Mouse (Mus musculus): ENCODE measurements at regions not wholly inside any gene's neighbourhood (a gene's known extent, or its start where the extent isn't known, plus 50 kb on each side); places are given as distances from the start of the nearest gene placed in this dataset.

DNA sequence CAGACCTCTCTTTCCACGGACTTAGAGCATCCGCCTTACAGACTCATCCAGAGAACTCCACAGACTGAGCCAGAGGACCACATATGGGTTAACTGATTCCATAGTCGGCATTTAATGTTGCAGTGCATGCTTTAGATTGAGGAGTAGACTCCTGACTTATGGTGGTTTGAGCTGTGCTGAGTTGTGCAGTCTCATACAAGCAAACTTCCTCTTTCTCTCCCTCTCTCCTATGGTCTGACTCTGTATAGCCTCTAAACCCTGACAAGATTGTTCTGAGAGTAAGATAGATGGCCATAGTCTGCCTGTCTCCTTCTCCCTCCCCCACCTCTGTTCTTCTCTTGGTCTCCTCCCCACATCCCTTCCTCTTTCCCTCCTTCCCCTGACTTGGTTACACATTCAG, 616.0 kb downstream of the Ryr2 start:
- DNase-seq, result no peak

DNA sequence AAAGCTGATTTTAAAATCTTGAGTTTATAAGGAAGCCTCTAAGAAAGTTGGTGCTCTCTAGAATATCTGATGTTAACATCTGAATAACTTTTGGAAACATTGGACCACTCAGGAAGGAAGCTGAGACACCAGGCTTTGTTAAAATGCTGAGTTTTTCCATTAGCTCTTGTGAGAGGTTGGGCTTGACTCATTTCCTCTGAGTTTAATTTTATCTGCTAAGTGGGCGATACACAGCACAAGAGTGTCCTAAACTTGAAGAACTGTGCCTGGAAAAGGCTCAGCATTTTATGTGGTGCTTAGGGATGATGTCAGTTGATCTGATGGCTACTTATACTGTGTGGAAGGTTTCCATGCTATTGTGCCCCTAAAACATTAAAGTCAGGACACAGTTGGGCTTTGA, 623.6 kb downstream of the Ryr2 start:
- no peak for DNase-seq

DNA sequence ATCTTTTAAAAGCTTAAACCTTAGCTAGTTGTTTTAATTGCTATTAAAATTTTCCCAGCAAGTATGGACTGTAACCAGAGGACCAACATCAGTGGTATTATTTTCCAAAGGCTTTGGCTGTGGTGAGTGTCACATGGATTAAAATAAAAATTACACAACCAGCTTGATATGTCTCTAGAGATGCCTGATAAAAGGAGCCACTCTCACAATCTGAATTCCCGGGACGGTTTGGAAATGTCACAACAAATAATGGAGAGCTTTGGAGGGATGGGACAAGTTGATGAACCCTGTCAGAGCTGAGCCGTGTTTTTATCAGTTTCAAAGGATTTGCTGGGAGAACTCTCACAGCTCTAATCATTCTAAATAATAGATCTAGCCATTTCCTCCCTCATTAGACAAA, 624.0 kb downstream of the Ryr2 start:
- DNase-seq, result no peak

DNA sequence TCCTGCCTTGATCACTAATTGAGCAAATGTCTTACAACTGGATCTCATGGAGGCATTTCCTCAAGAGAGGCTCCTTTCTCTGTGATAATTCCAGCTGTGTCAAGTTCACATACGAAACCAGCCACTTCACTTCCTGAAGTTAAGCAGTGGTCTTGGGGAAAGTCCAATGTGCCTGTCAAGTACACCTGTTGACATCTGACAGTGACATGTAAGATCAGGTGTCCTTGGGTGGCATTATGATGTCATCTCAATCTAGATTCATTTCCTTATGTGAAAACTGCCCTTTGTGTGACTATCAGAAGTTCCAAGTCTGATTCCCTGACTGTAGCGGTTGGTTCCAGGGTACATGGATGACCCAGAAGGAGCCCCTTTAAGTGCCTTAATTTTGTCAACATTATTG, 646.5 kb downstream of the Ryr2 start:
- DNase-seq, result no peak

DNA sequence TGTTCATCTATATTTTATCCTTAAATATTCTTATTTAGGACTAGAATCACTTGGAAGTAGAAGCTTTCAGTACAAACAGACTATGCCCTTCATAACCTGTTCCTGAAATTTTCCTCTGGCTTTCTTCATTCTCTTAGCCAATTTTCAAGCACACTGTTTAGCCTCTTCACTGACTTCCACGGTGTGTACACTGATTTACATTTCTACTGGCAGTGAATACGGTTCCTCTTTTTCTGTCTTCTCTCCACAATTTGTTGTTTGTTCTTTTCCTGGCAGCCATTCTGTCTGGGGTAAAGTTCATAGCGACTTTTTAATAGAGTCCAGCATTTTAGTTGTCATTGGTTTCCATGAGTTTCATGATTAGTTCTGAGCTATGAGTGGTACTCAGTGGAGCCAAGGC, 651.6 kb downstream of the Ryr2 start:
- no peak for DNase-seq

DNA sequence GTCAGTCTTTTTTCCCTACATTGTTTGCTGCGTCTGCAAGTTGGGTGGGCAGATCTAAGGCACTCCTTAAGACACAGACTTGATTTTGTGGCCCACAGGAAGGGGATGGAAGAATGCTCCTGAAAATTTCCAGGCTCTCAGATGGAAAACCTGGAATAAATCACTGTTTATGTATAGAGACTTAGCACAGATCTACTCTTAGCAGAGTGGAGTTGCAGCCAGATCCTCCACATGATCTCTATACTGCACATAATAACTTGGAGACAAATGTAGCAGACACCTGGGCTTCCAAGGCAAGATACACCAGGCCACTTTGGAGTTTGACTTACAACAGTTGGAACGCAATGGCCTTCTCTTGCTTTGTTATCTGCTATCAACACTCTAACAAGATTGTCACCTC, 654.3 kb downstream of the Ryr2 start:
- no peak for DNase-seq

DNA sequence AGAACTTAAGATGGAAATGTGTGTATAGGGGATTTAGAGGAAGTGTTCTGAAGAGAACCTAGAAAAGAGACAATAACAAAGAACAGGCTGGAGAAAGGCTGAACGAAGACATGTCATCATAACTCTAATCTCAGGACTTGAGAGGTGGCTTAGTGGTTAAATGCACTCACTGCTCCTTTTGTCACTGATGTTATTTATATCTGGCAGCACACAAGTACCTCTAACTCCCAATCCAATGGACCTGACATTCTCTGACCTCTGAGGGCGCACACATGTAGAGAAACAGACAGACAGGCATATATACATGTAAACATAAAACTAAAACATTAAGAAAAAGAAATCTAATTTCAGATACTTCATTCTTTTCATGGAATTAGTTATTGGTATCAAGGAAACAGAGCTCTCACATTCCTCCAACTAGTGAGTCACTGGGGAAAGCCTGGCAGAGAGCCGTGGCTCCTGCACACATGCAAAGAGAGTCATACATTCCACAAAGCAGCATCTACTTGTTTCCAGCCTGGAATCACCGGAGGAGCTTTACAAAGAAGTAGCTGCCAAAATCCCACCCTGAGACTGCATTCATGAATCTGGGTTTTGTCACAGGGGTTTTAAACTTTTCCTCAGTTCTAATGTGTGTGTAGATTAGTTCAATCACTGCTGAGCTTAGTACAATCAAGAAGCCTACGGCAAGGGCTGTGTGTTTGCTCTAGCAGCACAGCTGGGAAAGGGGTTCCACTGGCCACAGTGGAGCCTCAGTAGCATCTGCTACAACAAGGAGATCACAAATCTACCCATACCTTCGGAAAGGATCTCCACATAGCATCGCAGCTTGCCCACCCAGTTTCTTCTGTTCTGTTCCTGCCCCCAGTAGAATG, 674.0 kb downstream of the Ryr2 start:
- no peak for DNase-seq

DNA sequence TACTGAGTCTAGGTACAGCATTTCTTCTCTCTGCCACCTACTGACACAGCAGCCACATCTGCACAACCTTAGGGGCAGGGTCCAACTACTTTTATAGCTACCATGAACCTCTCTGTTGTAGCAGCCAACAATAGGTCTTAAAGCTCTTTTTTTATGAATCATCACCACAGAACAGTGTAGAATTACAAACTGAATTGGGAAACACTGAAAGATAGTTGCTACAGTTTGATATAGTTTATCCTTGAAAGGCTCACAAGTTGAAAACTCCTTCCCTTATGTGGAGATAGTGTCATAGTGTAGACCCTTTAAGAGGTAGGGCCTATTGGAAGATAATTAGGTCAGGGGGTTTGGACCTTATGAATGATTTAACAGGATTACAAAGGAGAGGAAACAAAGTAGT, 679.9 kb downstream of the Ryr2 start:
- no peak for DNase-seq

DNA sequence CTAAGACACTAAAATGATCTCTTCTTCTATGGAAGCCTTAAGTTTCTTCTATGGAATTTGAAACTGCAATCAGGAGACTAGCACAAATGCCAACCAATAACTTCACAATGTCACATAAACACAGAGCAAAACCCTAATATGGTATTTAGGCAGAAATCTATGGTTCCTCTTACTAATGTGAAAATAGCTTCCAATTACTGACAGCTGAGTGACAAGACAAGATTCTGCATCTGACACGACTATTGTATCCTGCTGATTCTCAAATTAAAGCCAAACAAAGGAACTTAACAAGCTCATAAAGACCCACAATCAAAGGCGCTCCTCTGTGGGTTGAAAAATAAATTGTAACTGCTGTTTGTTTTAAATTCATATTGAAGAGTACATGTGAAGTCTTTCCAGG, 714.7 kb downstream of the Ryr2 start:
- no peak for DNase-seq

DNA sequence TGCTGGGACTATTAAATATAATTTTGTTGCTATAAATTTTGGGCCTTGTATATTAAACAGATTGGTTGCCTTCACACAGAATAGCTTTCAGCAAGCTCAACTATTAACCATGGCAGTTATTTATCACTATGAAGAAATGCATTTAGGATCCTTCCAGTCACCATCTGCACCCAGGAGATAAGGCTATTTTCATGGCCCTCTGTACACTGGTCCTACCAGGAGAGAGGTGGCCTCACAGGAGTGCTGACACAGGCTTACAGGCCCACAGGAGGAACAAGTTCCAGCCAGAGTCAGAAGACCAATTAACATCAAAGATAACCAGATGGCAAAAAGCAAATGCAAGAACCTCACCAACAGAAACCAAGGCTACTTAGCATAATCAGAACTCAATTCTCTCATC, 731.3 kb downstream of the Ryr2 start:
- no peak for DNase-seq

DNA sequence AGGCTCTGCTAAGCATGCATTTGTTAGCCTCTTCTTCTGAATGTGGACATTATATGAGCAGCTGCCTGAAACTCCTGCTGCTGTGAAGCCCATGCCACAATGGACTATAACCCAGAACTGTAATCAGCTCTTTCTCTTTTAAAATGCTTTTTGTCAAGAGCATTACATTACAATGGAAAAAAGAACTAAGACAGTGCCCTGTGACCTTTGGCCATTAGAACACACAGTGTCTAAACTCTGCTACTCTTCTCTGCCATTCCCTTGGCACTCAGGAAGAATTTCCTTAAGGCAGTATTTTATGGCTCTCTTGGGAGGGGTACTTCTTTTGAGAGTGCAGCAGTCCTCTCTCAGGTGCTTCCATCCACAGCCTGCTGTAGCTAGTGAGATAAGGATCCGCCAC, 737.3 kb downstream of the Ryr2 start:
- no peak for DNase-seq

DNA sequence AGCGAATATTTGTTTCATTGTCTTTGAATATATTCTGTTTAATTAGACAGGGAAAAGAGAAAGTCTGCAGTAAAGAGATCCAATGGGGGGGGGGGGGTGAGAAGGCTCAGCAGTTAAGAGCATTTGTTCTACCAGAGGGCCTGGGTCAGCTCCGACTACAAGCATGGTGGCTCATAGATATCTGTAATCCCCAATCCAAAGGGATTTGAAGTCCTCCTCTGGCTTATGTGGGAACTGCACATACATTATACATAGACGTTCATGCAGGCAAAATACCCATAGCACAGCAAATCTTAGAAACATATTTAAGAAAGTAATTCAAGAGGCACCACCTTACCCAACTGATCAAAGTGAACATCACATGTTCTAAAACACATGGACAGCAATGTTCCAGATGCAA, 743.9 kb downstream of the Ryr2 start:
- DNase-seq, result no peak

DNA sequence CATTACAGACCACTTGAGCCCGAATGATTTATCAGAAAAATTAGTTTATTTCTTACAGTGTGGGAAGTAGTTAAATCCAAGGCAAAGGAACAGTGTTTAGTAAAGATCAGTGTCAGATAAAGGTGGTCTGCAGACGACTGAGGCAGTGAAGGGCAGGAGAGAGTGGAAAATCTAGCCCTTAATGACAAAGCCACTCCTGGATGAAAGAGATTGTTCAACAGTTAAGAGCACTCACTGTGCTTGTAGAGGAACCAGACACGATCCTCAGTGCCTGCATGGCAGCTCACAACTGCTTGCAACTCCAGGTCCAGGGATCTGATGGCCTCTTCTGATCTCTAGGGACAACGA, 758.3 kb downstream of the Ryr2 start:
- DNase-seq, result no peak

DNA sequence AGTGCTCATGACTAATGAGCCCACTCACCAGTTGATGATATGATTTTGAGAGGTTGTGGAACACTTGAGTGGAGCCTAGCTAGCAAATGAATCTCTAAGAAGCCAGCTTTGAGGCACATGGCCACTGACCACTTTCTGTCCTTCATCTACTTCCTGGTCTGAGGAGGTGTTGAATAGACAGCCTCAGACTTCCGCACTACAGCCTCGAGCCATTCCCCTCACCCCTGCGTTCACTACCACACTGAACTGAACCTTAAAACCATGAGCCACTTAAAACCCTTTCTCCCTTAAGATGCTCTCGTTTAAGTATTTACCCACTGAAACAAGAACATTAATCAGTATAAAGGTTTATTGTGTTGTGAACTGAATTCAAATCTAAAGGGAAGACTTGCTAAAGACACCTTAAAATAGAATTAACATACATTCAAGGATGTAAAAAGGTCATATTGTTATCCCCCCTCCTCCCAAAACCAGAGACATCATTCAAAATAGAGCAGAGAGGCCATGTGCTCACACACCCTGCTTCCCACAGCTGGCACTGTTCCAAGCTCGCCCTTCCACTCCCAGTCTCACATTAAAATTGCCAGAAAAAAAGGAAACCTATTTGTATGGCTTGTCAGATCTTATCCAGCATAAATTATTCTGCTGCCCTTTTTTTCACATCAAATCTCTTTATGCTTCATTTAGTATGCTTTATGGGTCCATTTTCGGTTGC, 758.8 kb downstream of the Ryr2 start:
- DNase-seq, result peak; percentile 9

DNA sequence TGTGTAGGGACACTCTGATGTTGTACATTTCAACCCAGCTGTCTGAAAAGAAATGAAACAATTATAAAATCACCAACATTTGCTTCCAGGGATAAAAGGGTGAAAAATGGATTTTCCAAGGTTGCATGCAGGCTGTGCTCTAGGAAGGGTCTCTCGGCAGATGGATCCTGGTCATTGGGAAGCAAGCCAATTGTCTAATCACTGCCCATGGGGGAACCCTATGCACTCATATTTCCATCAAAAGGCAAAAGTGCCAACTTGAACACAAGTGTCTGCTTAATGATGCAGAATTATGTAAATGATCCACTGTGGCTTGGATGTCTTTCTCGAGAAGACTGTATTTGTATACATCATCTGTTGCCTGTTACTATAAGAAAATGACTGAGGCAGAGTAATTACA, 762.2 kb downstream of the Ryr2 start:
- DNase-seq, result no peak

DNA sequence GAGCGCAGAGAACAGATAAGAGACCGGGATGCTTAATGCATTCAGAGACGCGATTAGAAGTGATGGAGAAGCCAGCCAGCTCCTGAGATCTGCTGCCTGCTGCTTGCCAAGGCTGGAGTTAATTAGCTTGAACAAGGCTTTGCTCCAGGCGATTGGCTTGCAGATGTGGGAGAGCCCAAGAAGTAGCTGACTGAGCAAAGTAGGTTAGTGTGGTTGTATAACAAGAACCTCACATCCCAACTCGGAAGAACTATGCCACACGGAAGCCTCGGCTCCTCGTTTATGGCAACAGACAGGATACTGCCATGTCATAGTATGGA, 768.5 kb downstream of the Ryr2 start:
- DNase-seq, result peak; percentile 19

DNA sequence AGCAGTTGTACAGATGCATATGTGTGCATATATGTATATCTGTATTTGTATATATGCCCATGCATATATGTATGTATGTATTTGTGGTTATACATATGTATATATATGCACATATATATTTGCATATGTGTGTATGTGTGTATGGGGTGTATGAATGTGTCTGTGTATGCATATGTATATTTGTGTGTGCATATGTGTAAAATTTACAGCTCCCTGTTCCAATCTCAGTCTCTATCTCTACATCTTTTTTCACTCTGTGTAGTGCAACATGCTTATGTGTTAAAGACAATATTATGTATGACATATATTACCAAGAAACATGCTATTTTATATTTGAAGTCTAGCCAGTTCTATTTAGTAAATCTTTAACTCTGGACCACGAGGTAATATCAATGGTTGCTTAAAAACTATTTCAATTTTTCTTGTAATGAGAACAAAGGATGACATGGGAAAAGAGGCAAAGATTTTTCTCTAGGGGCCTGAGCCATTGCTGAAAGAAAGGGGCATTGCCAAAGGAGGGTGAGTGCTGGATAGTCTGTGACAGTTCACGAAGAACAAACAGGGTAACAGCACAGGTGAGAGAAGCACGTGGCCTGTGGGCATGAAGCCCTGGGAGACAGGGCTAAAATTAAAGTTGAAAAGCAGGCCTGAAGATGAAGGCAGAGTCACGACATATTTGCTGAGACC, 769.0 kb downstream of the Ryr2 start:
- DNase-seq, result no peak

DNA sequence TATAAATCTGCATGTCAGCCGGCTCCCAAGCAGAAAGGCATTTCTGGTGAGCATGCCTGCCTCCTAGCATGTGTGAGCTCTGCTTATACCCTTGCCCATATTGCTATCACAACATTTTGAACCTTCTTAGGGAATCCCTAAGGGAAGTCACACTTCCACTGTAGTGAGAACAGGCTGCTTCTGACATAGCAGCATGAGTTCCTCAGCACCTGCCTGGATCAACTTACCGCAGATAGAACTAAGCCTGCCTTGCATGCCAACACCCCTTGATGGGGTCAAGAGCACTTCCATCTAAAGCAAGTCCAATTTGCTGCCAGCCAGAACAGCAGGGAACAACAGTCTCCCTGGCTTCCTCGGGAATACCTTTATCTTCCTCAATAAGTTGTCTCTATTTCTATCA, 769.8 kb downstream of the Ryr2 start:
- DNase-seq, result no peak

DNA sequence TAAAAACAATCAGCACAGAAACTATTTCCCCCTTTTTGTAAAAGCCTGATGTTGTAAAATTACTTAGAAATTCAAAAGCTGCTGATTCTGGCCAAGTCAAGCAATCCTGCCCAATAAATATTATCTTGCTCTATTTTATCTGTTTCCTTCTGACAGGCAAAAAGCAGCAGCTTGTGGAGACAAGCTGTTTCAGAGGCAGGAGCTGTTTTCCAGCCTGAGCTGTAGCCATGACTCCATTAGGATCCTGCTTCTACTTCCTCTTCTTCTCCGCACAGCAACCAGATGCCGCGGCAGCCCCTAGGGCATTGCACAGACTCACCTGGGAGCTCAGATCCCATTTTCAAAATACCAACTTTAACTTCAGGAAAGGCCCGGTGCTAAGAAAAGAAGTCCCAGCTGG, 774.8 kb downstream of the Ryr2 start:
- DNase-seq, result no peak

DNA sequence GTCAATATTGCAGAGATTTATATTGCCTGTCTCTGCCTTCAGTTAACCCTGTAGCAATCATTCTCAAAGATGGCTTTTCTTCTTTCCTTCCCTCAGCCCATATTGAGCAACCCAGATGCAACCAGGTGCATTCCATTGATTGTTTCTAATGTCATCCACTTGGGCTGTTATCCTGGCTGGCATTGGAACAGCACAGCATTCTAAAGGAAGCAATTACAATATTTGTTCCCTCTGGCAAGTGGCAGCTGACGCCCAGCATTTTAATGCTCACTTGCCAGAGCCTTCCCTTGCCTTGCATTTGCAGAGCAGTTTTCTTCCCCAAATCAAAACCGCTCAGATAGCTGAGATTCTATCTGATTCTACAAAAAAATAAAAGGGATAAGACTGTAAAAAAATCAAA, 798.0 kb downstream of the Ryr2 start:
- DNase-seq, result no peak

DNA sequence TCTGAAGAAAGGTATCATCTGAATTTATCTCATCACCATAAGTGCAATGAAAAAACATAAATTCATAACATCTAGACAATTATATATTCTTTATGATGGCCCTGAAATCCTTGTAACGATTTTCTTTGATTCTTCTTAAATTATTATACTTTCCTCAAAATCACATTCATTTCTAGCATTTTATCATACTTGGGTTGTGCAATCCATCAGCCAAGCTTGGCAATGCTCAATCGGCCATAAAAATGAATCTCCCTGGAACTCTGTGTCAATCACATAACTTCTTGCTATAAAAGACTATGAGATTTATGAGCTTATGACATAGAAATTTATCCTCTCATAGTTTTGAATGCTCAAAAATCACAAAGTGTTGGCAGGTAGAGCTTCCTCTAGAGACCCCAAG, 811.3 kb downstream of the Ryr2 start:
- no peak for DNase-seq

DNA sequence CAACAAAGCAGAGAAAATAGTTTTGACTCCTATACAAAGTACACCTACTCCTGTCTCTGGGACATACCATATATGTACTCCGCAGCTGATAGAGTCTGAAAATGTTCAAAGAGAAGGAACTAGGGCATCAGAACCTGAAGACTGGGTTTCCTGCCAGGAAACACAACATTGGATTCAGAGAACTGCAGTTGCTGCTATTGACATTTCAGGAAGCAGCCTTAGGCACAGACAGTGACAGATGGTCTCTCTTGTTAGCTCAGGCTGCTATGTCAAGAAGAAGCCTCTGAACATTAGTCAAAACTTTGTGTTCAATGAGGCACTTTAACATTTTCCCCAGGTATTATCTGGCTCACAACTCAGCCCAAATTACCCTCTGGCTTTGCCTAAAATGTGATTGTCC, 812.1 kb downstream of the Ryr2 start:
- DNase-seq, result no peak

DNA sequence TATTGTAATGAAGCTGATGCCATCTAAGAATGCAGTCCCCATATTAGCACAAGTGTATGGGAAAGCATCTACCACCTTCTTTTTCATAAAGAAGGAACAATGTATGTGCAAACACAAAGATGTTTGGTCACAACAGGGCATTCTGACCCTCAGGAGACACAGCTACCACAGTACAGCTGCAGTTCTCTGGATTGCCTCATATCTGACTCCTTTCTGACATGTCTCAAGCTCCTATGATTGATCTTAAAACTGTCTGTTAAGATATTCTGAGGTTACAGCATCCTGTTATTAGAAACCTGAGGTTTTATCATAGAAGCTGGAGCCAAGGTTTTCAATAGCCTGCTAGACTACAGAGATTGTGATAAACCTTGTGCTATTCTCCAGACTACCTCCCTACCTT, 813.0 kb downstream of the Ryr2 start:
- DNase-seq, result no peak

DNA sequence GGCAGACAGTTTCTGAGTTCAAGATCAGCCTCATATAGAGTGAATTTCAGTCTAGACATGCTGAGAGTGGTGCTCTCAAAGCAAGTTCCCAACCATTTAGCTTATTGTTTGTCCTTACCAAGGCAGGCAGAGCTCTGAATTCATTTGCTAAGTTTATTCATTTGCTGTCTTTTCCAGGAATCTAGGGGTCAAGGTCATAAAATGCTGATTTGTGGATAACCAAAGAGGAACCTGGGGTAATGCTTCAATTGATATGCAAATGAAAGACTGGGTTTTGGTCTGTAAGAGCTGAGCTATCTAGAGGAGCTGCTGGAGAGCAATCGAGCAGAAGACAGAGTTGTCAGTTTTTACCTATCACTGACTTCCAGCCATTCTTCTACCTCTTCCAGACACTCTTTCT, 832.8 kb downstream of the Ryr2 start:
- DNase-seq, result no peak

Data from embryo, embryonic 11 days (tissue).